Mouse (Mus musculus) MEL (cell line): ENCODE data around the gene Osbpl5. TPM values are rescaled to one million over a fixed set of nuclear protein-coding genes. Genes with fewer than 3 reads are reported as not detected.

Experiments
- DNase-seq: peaks from one replicate; pipeline ENCODE4 v3.0.0; 2011; ENCODE audit warnings: low read depth, low spot score
- H3K27ac ChIP-seq: 2 replicates; pipeline ENCODE4 v1.5.1; 2012; ENCODE audit warnings: low read depth, mild to moderate bottlenecking, control low read depth, low read length, moderate library complexity; ENCODE audit not compliant: control insufficient read depth
- H3K27me3 ChIP-seq, 2 experiments: fragments of 150-350 bp in 1 of 2; sonication (generic) in 1 of 2; 2 replicates each; pipeline ENCODE4 v1.6.1; 2012; ENCODE audit warnings: low read length in 2 of 2, mild to moderate bottlenecking in 2 of 2, improper control_type of control experiment in 1 of 2, moderate library complexity in 1 of 2; ENCODE audit not compliant: insufficient read depth in 2 of 2, control insufficient read depth in 1 of 2
- H3K36me3 ChIP-seq, 2 experiments: 2 replicates each; pipeline ENCODE4 v1.6.1; 2012 to 2014; ENCODE audit warnings: low read length in 2 of 2, improper control_type of control experiment in 1 of 2, inconsistent platforms in 1 of 2, mild to moderate bottlenecking in 1 of 2; ENCODE audit not compliant: insufficient read depth in 2 of 2, control insufficient read depth in 1 of 2
- H3K4me1 ChIP-seq, 2 experiments: fragments of 150-350 bp in 1 of 2; sonication (generic) in 1 of 2; 2 replicates each; pipeline ENCODE4 v1.6.1; 2012; ENCODE audit warnings: low read length in 2 of 2, improper control_type of control experiment in 1 of 2, mild to moderate bottlenecking in 1 of 2; ENCODE audit not compliant: insufficient read depth in 2 of 2, control insufficient read depth in 1 of 2
- H3K4me3 ChIP-seq, 2 experiments: fragments of 150-350 bp in 1 of 2; sonication (generic) in 1 of 2; 2 replicates each; pipeline ENCODE4 v1.5.1; 2012; ENCODE audit warnings: low read depth in 2 of 2, low read length in 2 of 2, mild to moderate bottlenecking in 2 of 2, moderate library complexity in 2 of 2, control low read depth in 1 of 2, improper control_type of control experiment in 1 of 2; ENCODE audit not compliant: control insufficient read depth in 1 of 2, insufficient read depth in 1 of 2
- H3K79me2 ChIP-seq: 2 replicates; pipeline ENCODE4 v1.6.1; 2012; ENCODE audit warnings: mild to moderate bottlenecking, low read length, moderate library complexity; ENCODE audit not compliant: control insufficient read depth, poor library complexity, insufficient read depth
- H3K9ac ChIP-seq: 2 replicates; pipeline ENCODE4 v1.6.1; 2012; ENCODE audit warnings: low read depth, mild to moderate bottlenecking, control low read depth, low read length, moderate library complexity; ENCODE audit not compliant: control insufficient read depth, poor library complexity, severe bottlenecking
- H3K9me3 ChIP-seq: fragments of 150-350 bp; sonication (generic); replicated peaks from 2 replicates; pipeline ENCODE4 v1.6.1; 2012; ENCODE audit warnings: mild to moderate bottlenecking, low read length, improper control_type of control experiment, moderate library complexity; ENCODE audit not compliant: insufficient read depth
- BHLHE40 ChIP-seq: IDR thresholded peaks from 2 replicates; pipeline ENCODE4 v1.6.1; 2012; ENCODE audit warnings: low read depth, mild to moderate bottlenecking, inconsistent platforms, low read length, improper control_type of control experiment, borderline replicate concordance
- CHD1 ChIP-seq: IDR thresholded peaks from 2 replicates; pipeline ENCODE4 v1.6.1; 2012; ENCODE audit warnings: low read depth, mild to moderate bottlenecking, inconsistent platforms, low read length, improper control_type of control experiment
- CHD2 ChIP-seq: IDR thresholded peaks from 2 replicates; pipeline ENCODE4 v1.6.1; 2011; ENCODE audit warnings: low read length, improper control_type of control experiment
- CTCF ChIP-seq, 3 experiments: IDR thresholded peaks in 2 of 3; conservative IDR thresholded peaks in 1 of 3; 2 replicates each; pipeline ENCODE4 v1.5.1; 2011 to 2012; ENCODE audit warnings: low read length in 3 of 3, low read depth in 2 of 3, mild to moderate bottlenecking in 2 of 3, improper control_type of control experiment in 1 of 3, inconsistent platforms in 1 of 3, mixed read lengths in 1 of 3, moderate library complexity in 1 of 3; ENCODE audit not compliant: control insufficient read depth in 1 of 3, insufficient read depth in 1 of 3, poor library complexity in 1 of 3, severe bottlenecking in 1 of 3
- ELF1 ChIP-seq: IDR thresholded peaks from 2 replicates; pipeline ENCODE4 v1.6.1; 2014; ENCODE audit warnings: low read depth, mild to moderate bottlenecking, inconsistent platforms, low read length, improper control_type of control experiment, moderate library complexity
- GABPA ChIP-seq: IDR thresholded peaks from 2 replicates; pipeline ENCODE4 v1.6.1; 2012; ENCODE audit warnings: low read depth, mild to moderate bottlenecking, inconsistent platforms, low read length, improper control_type of control experiment, moderate library complexity
- HCFC1 ChIP-seq: IDR thresholded peaks from 2 replicates; pipeline ENCODE4 v1.6.1; 2012; ENCODE audit warnings: low read depth, mild to moderate bottlenecking, inconsistent platforms, low read length, improper control_type of control experiment, moderate library complexity
- MAX ChIP-seq: IDR thresholded peaks from 2 replicates; pipeline ENCODE4 v1.6.1; 2011; ENCODE audit warnings: low read length, improper control_type of control experiment
- MXI1 ChIP-seq: IDR thresholded peaks from 2 replicates; pipeline ENCODE4 v1.6.1; 2011; ENCODE audit warnings: mild to moderate bottlenecking, low read depth, low read length, improper control_type of control experiment
- MYB ChIP-seq: IDR thresholded peaks from 2 replicates; pipeline ENCODE4 v1.6.1; 2011; ENCODE audit warnings: mild to moderate bottlenecking, low read depth, low read length, improper control_type of control experiment
- MYC ChIP-seq: IDR thresholded peaks from 2 replicates; pipeline ENCODE4 v1.6.1; 2011; ENCODE audit warnings: low read depth, mild to moderate bottlenecking, low read length, improper control_type of control experiment, moderate library complexity
- NRF1 ChIP-seq: IDR thresholded peaks from 2 replicates; pipeline ENCODE4 v1.6.1; 2014; ENCODE audit warnings: low read depth, mild to moderate bottlenecking, inconsistent platforms, low read length, improper control_type of control experiment, moderate library complexity; ENCODE audit not compliant: poor library complexity, insufficient read depth, severe bottlenecking
- POLR2A ChIP-seq, 2 experiments: IDR thresholded peaks; 2 replicates each; pipeline ENCODE4 v1.6.1; 2011 to 2012; ENCODE audit warnings: low read length in 2 of 2, mild to moderate bottlenecking in 2 of 2, control low read depth in 1 of 2, improper control_type of control experiment in 1 of 2, low read depth in 1 of 2, moderate library complexity in 1 of 2; ENCODE audit not compliant: control insufficient read depth in 1 of 2, insufficient read depth in 1 of 2, poor library complexity in 1 of 2
- RAD21 ChIP-seq: IDR thresholded peaks from 2 replicates; pipeline ENCODE4 v1.6.1; 2011; ENCODE audit warnings: mild to moderate bottlenecking, low read depth, low read length, improper control_type of control experiment
- RCOR1 ChIP-seq: IDR thresholded peaks from 2 replicates; pipeline ENCODE4 v1.6.1; 2012; ENCODE audit warnings: low read depth, mild to moderate bottlenecking, inconsistent platforms, low read length, improper control_type of control experiment
- SMC3 ChIP-seq: IDR thresholded peaks from 2 replicates; pipeline ENCODE4 v1.6.1; 2011; ENCODE audit warnings: low read depth, low read length, improper control_type of control experiment
- TAL1 ChIP-seq: IDR thresholded peaks from 2 replicates; pipeline ENCODE4 v1.6.1; 2012; ENCODE audit warnings: mild to moderate bottlenecking, inconsistent platforms, low read length, moderate library complexity, mixed read lengths
- TBP ChIP-seq: IDR thresholded peaks from 2 replicates; pipeline ENCODE4 v1.8.0; 2011; ENCODE audit warnings: low read depth, low read length, improper control_type of control experiment
- USF1 ChIP-seq: IDR thresholded peaks from 2 replicates; pipeline ENCODE4 v1.6.1; 2014; ENCODE audit warnings: low read depth, mild to moderate bottlenecking, inconsistent platforms, low read length, improper control_type of control experiment, moderate library complexity
- ZC3H11A ChIP-seq: IDR thresholded peaks from 2 replicates; pipeline ENCODE4 v1.6.1; 2012; ENCODE audit warnings: low read depth, mild to moderate bottlenecking, inconsistent platforms, low read length, improper control_type of control experiment
- polyA plus RNA-seq, 2 experiments: library from polyadenylated mRNA; stranded (reverse) in 1 of 2; unstranded in 1 of 2; fragments of >175 nt in 1 of 2; fragments of >200 nt in 1 of 2; gene quantifications; 2 replicates each; pipeline versions ENCODE4 v1.2.1 to v1.2.4; 2012; ENCODE audit warnings: low replicate concordance in 2 of 2, low read depth in 1 of 2; ENCODE audit not compliant: insufficient read length in 2 of 2, insufficient read depth in 1 of 2, missing spikeins in 1 of 2
- total RNA-seq: library from RNA; depleted of rRNA; stranded (reverse); fragments of 300-350 nt; gene quantifications from 2 replicates; pipeline ENCODE4 v1.2.3, GENCODE M21; 2012

Osbpl5 gene
- total and polyA plus RNA-seq, 3 experiments = 0.27 to 0.50 TPM; not detected in 1

DNA sequence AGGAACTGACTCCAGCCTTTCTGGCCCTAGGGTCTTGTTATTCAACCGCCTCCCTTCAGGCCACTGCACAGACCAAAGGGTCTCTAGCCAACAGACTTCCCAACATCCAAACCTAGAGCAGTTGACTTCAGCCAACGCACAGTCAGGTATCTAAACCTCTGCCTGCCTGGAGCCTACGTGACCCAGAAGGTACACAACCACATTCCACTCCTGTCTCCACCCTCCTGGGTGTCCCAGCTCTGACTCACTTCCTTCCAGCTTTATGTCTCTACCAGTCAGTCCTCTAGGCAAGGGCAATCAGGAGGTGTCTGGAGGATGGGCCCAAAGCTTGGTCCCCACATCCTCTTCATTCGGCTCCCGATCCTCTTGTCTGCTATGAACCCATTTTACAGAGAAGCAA is 65.6 kb downstream of the Osbpl5 start:
- no peak overlapping the region for H3K9ac ChIP-seq
- no peaks in the 10 kb centered on the region for H3K36me3 ChIP-seq
- no peak overlapping the region for H3K27ac ChIP-seq
- no peaks in the 10 kb centered on the region for H3K9me3 ChIP-seq
- no peak for DNase-seq
- H3K27me3 ChIP-seq = no peaks in the 10 kb centered on the region
- H3K79me2 ChIP-seq = no peaks in the 10 kb centered on the region
- no peak overlapping the region for H3K4me3 ChIP-seq
- TF ChIP-seq CTCF (IDR thresholded peaks at IDR 0.05 in 2 of 3, conservative IDR thresholded peaks at IDR 0.05 in 1 of 3; ENCODE audit: control insufficient read depth in 1 of 3, insufficient read depth in 1 of 3, low read depth in 2 of 3, low read length in 3 of 3, poor library complexity in 1 of 3, severe bottlenecking in 1 of 3) (no peak), HCFC1 (no peak), RAD21 (no peak), USF1 (no peak), POLR2A (IDR thresholded peaks at IDR 0.05; ENCODE audit: control insufficient read depth in 1 of 2, insufficient read depth in 1 of 2, low read depth in 1 of 2, low read length in 2 of 2, poor library complexity in 1 of 2) (no peak), TAL1 (no peak)
- H3K4me1 ChIP-seq = no peaks in the 10 kb centered on the region

DNA sequence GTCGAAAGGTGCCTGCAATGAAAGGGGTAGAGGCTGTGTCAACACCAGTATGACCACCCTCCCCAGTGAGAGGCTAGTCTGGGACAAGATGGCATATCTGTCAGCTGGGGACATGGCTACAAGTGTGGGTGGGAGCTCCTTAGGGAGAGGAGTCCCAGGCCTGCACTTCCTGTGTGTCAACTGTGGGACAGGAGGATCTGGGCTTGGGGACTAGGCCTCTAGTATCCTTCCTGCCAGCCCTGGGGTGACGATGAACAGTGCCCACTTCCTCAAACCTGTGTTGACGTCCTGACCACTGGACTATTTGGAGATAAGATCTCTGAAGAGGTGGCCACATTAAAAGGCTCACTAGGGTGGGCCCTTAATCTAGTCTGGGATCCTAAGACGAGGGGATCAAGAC is 66.8 kb downstream of the Osbpl5 start:
- no peak for DNase-seq
- Histone ChIP-seq H3K27ac (no peak overlapping the region), H3K4me1 (no peaks in the 10 kb centered on the region), H3K9ac (no peak overlapping the region), H3K27me3 (no peaks in the 10 kb centered on the region), H3K9me3 (no peaks in the 10 kb centered on the region), H3K36me3 (no peaks in the 10 kb centered on the region), H3K79me2 (no peaks in the 10 kb centered on the region), H3K4me3 (no peak overlapping the region)
- TF ChIP-seq MAX = no peak
- TF ChIP-seq RCOR1 = no peak
- TF ChIP-seq ELF1 = no peak
- no peak for TF ChIP-seq USF1
- TF ChIP-seq GABPA = no peak
- TF ChIP-seq ZC3H11A = no peak
- no peak for TF ChIP-seq NRF1
- no peak for TF ChIP-seq MYB
- no peak for TF ChIP-seq MYC
- TF ChIP-seq CHD1 = no peak
- TF ChIP-seq TAL1 = no peak
- TF ChIP-seq TBP = no peak
- TF ChIP-seq SMC3 = no peak
- no peak for TF ChIP-seq CHD2
- TF ChIP-seq BHLHE40 = no peak
- no peak for TF ChIP-seq MXI1
